Mouse (Mus musculus) cortical plate, adult 2 months (tissue): ENCODE data around the gene Rxfp4. TPM values are rescaled to one million over a fixed set of nuclear protein-coding genes. Genes with fewer than 3 reads are reported as not detected.

Source experiments
- H3K27ac ChIP-seq: fragments of 200-500 bp; 2 replicates; pipeline ENCODE4 v1.5.1; 2012; ENCODE audit warnings: low read length, control low read depth, inconsistent platforms; ENCODE audit not compliant: insufficient read depth
- H3K4me1 ChIP-seq: fragments of 200-500 bp; 2 replicates; pipeline ENCODE4 v1.6.1; 2011; ENCODE audit warnings: low read length; ENCODE audit not compliant: control insufficient read depth, insufficient read depth
- H3K4me3 ChIP-seq: fragments of 200-500 bp; 2 replicates; pipeline ENCODE4 v1.5.1; 2011; ENCODE audit warnings: mild to moderate bottlenecking, low read length, control low read depth; ENCODE audit not compliant: insufficient read depth
- CTCF ChIP-seq: fragments of 200-500 bp; IDR thresholded peaks from 2 replicates; pipeline ENCODE4 v1.5.1; 2011; ENCODE audit warnings: mild to moderate bottlenecking, control low read depth, low read length; ENCODE audit not compliant: insufficient read depth; ENCODE audit errors: extremely low read depth
- POLR2A ChIP-seq: fragments of 200-500 bp; IDR thresholded peaks from 2 replicates; pipeline ENCODE4 v1.6.1; 2011; ENCODE audit warnings: mild to moderate bottlenecking, low read length, control low read depth; ENCODE audit not compliant: insufficient read depth; ENCODE audit errors: extremely low read depth
- polyA plus RNA-seq: library from polyadenylated mRNA; depleted of rRNA; stranded (reverse); fragments of >200 nt; gene quantifications from 2 replicates; pipeline ENCODE4 v1.2.3, GENCODE M21; 2012

Rxfp4 gene
- polyA plus RNA-seq, 1 experiment: not detected

DNA sequence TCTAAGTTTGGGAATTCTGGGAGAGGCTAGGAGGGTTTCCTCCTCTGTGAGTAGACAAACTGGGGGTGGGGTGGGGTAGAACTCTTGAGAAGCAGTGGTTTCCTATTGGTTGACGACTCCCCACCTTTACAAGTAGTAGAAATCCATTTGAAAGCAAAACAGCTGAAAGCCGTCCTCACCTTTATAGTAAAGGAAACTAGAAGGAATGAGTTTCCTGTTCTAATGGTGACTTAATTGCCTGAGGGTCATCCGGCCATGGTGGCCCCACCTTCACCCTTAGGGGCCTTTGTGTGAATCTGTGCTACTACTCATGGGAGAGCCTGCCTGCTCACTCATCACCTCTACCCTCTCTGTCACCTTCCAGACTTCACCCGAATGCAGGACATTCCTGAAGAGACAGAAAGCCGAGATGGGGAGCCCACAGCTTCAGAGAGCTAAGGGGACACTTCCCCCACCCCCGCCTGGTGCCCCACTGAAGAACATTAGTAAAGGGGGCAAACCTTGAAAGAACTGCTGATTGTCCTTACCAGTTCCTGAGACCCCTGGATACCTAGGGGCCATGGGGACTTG, 6.4 kb downstream of the Rxfp4 start:
- H3K4me1 ChIP-seq: no peaks in the 10 kb centered on the region; the same call in 1 of the 2 replicates
- no peak overlapping the region for H3K27ac ChIP-seq
- no peak overlapping the region for H3K4me3 ChIP-seq
- TF ChIP-seq CTCF (no peak), POLR2A (no peak)

DNA sequence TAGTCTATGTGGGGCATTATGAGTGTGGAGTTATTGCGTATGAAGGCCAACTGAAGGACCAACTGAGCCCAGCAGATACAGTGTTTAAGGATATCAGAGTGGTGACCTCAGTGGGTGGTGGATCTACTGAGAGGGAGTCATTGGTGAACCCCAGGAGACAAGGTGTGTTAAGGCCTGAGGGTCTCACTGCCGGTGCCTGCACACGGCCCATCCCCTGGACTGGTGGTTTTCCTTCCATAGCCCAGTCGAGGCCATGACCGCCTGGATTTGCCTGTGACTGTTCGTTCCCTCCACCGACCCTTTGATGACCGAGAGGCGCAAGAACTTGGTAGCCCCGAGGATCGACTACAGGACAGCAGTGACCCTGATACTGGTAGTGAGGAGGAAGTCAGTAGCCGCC, 7.0 kb downstream of the Rxfp4 start:
- Histone ChIP-seq H3K4me3 (no peak overlapping the region), H3K27ac (no peak overlapping the region), H3K4me1 (no peaks in the 10 kb centered on the region)
- TF ChIP-seq POLR2A (no peak; the same call in 1 of the 2 replicates), CTCF (no peak)

DNA sequence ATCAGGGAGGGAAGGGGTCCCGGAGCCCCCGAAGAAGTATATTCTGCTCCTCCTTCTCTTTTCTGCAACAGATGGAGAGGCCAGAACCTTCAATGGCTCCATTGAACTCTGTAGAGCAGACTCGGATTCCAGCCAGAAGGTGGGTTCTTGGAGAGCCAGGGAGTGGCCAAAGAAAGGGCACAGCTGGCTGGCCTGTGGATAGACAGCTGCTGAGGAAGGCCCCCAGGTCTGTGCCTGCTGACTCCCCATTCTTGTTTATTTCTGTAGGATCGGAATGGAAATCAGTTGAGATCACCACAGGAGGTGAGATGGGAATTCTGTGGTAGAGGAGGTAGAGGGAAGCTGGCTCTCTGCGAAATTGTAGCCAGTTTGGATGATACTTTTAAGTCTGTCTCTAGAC, 9.9 kb downstream of the Rxfp4 start:
- no peak overlapping the region for H3K27ac ChIP-seq
- no peak overlapping the region for H3K4me3 ChIP-seq
- H3K4me1 ChIP-seq: no peaks in the 10 kb centered on the region
- no peak for TF ChIP-seq CTCF
- no peak for TF ChIP-seq POLR2A

DNA sequence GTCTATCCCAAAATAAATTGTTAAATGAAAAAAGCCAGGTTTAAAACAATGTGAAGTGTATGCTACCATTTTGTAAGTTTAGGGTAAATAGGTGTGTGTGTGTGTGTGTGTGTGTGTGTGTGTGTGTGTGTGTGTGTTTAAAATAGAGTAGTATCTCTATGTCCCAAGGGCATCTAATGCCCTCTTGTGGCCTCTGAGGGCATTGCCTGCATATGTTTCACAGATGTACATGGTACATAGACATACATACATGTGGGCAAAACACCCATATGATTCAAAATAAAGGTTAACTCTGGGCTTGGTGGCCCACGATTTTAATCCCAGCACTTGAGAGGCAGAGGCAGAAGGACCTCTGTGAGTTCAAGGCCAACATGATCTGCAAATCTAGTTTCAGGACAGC, 12.3 kb downstream of the Rxfp4 start:
- Histone ChIP-seq H3K4me1 (no peaks in the 10 kb centered on the region), H3K27ac (no peak overlapping the region), H3K4me3 (no peak overlapping the region)
- TF ChIP-seq CTCF: peak; percentile 60
- 0 out of 2 replicates have a peak, but pooled peaks have one; percentile 11 for TF ChIP-seq POLR2A

DNA sequence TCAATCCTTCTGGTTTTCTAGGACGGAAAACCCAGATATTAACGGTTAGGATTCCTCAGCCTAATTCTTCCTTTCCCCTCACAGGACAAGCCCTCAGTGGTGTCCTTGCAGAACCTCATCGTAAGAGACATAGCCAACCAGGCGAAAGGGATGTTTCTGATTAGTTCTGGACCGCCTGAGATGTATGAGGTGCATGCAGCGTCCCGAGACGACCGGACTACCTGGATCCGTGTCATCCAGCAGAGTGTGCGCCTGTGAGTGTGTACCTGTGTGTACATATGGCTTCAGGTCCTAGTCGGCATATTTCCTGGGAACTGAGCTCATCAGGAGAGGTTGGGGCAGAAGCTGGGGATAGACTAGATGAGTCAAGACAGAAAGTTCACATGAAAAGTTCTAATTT, 13.7 kb downstream of the Rxfp4 start:
- H3K4me1 ChIP-seq: peaks cover 4% of the 10 kb centered on the region
- no peak overlapping the region for H3K27ac ChIP-seq
- no peak overlapping the region for H3K4me3 ChIP-seq
- TF ChIP-seq POLR2A (no peak), CTCF (no peak)

DNA sequence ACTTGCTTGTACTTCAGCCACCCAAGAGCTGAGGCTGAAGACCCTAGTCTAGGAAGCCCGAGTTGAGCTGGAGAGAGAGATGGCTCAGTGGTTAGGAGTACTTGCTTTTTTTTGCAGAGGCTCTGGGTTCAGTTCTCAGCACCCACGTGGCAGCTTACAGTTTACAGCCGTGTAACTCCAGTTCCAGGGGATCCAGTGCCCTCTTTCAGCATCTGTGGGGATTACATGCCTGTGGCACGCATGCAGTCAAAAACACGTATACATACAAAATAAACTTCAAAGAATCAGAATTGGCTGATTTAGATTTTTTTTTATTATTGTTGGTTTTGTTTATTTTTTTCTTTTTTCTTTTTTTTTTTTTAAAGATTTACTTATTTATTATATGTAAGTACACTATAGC, 15.8 kb downstream of the Rxfp4 start:
- Histone ChIP-seq H3K4me1 (peaks cover 4% of the 10 kb centered on the region), H3K27ac (no peak overlapping the region), H3K4me3 (no peak overlapping the region)
- TF ChIP-seq CTCF (no peak), POLR2A (no peak)

DNA sequence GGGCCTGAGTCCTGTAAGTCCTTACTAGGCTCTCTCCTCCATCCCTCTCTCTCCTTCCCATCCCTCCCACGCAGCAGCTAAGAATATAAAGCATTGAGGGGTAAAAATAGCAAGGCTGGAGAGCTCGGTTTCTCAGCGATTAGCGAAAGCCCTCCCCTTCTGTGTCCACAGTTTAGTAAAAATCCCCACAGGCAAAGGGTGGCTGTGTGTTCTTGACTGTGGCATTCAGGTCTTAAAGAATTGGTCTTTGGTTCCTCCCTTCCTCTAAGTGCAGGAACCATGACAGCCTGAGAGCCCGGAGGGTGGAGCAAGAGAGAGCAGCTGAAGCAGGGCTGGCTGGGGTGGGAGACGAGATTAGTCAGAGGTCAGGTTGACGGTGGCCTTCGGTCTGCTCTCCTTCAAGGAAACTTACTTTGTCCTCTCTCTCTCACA, 16.4 kb downstream of the Rxfp4 start:
- TF ChIP-seq POLR2A (no peak; the same call in 1 of the 2 replicates), CTCF (no peak)
- Histone ChIP-seq H3K4me3 (no peak overlapping the region), H3K4me1 (peaks cover 7% of the 10 kb centered on the region), H3K27ac (peak overlapping the region; percentile 69)

DNA sequence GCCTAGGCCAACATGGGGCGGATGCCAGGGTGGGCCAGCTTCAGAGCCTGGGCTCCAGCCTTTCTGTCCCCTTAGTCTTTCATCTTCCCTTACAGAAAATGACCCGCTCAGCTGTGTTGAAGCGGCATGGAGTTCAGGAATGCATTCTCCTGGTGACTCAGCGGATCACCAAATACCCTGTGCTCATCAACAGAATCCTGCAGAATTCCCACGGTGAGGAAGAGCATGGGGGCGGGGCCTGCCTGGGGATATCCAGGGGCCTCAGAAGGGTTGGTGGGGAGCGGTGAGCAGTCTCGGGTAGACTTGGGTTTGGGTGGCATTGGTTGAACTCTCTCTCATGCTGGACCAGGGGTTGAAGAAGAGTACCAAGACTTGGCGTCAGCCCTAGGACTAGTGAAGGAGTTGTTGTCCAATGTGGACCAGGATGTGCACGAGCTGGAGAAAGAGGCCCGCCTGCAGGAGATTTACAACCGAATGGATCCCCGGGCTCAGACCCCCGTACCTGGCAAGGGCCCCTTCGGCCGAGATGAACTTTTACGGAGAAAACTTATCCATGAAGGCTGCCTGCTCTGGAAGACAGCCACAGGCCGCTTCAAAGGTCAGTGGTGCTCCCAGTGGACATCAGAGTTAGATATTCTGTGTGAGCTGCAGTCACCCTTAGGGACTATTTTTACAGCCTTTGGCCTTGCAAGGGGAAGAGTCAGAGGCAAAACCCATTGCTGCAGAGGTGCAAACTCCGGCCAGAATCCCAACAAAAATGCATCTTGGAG, 17.3 kb downstream of the Rxfp4 start:
- Histone ChIP-seq H3K4me3 (no peak overlapping the region), H3K4me1 (peaks cover 7% of the 10 kb centered on the region), H3K27ac (peak overlapping the region; percentile 66)
- no peak for TF ChIP-seq CTCF
- TF ChIP-seq POLR2A: no peak

DNA sequence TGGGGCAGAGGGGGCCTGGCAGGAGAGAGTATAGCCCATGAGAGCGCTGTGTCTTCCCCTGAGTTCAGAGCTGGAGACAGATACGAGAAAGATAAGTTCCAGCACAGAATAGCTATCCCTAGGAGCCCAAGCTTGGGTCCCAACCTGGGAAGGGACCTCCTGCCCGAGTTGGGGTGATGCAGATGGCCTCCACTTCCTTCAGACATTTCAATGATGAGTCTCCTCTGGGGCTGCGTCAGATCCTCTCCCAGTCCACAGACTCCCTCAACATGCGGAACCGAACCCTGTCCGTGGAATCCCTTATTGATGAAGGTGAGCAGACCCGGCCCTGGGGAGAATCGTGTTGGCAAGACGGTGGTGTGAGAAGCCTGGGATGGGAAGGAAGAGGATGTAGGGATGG, 19.9 kb downstream of the Rxfp4 start:
- Histone ChIP-seq H3K4me1 (peaks cover 11% of the 10 kb centered on the region), H3K27ac (no peak overlapping the region), H3K4me3 (no peak overlapping the region)
- TF ChIP-seq POLR2A: no peak
